Mouse (Mus musculus) midbrain, embryonic 10.5 days (tissue): ENCODE results near the gene B3gat3. TPM values are rescaled to one million over a fixed set of nuclear protein-coding genes. Genes with fewer than 3 reads are reported as not detected.
"Not testable (repeated sequence)": the region's sequence is repeated elsewhere in the genome, so short reads cannot be mapped to it uniquely, and the experiment has no call there.

Experiments used
- DNase-seq: peaks from one replicate; pipeline ENCODE4 v3.0.0-alpha.2; 2017; ENCODE audit warnings: low spot score
- H3K27ac ChIP-seq: fragments of 300-500 bp; sonication (generic); replicated peaks from 2 replicates; pipeline ENCODE4 v1.5.1; 2016; ENCODE audit warnings: mild to moderate bottlenecking
- H3K27me3 ChIP-seq: fragments of 300-500 bp; sonication (generic); 2 replicates; pipeline ENCODE4 v1.6.1; 2016; ENCODE audit warnings: low read depth, mild to moderate bottlenecking; ENCODE audit not compliant: poor library complexity, severe bottlenecking
- H3K36me3 ChIP-seq: fragments of 300-500 bp; sonication (generic); 2 replicates; pipeline ENCODE4 v1.6.1; 2016; ENCODE audit warnings: mild to moderate bottlenecking, moderate library complexity
- H3K4me1 ChIP-seq: fragments of 300-500 bp; sonication (generic); 2 replicates; pipeline ENCODE4 v1.6.1; 2016
- H3K4me3 ChIP-seq: fragments of 300-500 bp; sonication (generic); 2 replicates; pipeline ENCODE4 v1.5.1; 2016; ENCODE audit warnings: mild to moderate bottlenecking, moderate library complexity
- H3K9me3 ChIP-seq: fragments of 300-500 bp; sonication (generic); replicated peaks from 2 replicates; pipeline ENCODE4 v1.6.1; 2016; ENCODE audit warnings: mild to moderate bottlenecking
- WGBS: fragments of 180-500 bp; shearing (Covaris S2); methylation state at CpG from one replicate; pipeline ENCODE4 v1.1.7; 2016; 5-methylcytosine and 5-hydroxymethylcytosine counted together
- polyA plus RNA-seq: library from polyadenylated mRNA; unstranded; fragments of >200 nt; fragmentation: Nextera tagmentation; extraction: Ambion mirVana; gene quantifications from 2 replicates; pipeline ENCODE4 v1.2.1, GENCODE M21; 2016

The B3gat3 gene
- 58.7 and 64.0 TPM in 2 replicates for polyA plus RNA-seq

- Histone ChIP-seq H3K27me3 (no peaks in the 10 kb centered on the region), H3K4me3 (peak within 1 kb of the TSS; percentile 90), H3K9me3 (no peaks in the 10 kb centered on the region), H3K36me3 (peaks cover 45% of the 10 kb centered on the region), H3K27ac (peak within 1 kb of the TSS; percentile 91), H3K4me1 (peaks cover 18% of the 10 kb centered on the region)
- DNase-seq = peak; percentile 97
- WGBS = 3% methylated on average over 50 of the region's 50 CpGs
Measured at GRCm38 (mm10) chr19:8920073-8920736, at the start of gene B3gat3. Gene B3gat3 (plus strand): TSS chr19:8920374.

- Histone ChIP-seq H3K36me3 (peaks cover 25% of the 10 kb centered on the region), H3K4me1 (peaks cover 13% of the 10 kb centered on the region)
- not testable (repeated sequence) for H3K27me3 ChIP-seq, H3K27ac ChIP-seq, H3K9me3 ChIP-seq, DNase-seq, H3K4me3 ChIP-seq
- WGBS = 75% methylated on average over 3 of the region's 3 CpGs
Measured at GRCm38 (mm10) chr19:8870381-8870780, 49.8 kb upstream of the B3gat3 start.

GRCm38 (mm10) chr19:8870838-8871237 lies 49.3 kb upstream of the B3gat3 start:
- H3K4me1 ChIP-seq = peaks cover 13% of the 10 kb centered on the region
- H3K27me3 ChIP-seq = no peaks in the 10 kb centered on the region
- 67% methylated on average over 9 of the region's 9 CpGs for WGBS
- H3K27ac ChIP-seq = peak overlapping the region; percentile 92
- no peaks in the 10 kb centered on the region for H3K9me3 ChIP-seq
- DNase-seq = no peak
- peaks cover 30% of the 10 kb centered on the region for H3K36me3 ChIP-seq
- peak overlapping the region; percentile 91 for H3K4me3 ChIP-seq

- H3K27ac ChIP-seq = peak within 1 kb of the TSS; percentile 92
- peaks cover 13% of the 10 kb centered on the region for H3K4me1 ChIP-seq
- H3K9me3 ChIP-seq = no peaks in the 10 kb centered on the region
- peaks cover 37% of the 10 kb centered on the region for H3K36me3 ChIP-seq
- H3K27me3 ChIP-seq = no peaks in the 10 kb centered on the region
- peak within 1 kb of the TSS; percentile 91 for H3K4me3 ChIP-seq
- DNase-seq = peak; percentile 96
- 2% methylated on average over 59 of the region's 59 CpGs for WGBS
Measured at GRCm38 (mm10) chr19:8871267-8872186, 48.6 kb upstream of the B3gat3 start, which contains the start of gene Ubxn1. Gene Ubxn1 (plus strand): TSS chr19:8871496.

GRCm38 (mm10) chr19:8872266-8872840 lies 47.8 kb upstream of the B3gat3 start:
- Histone ChIP-seq H3K27me3 (no peaks in the 10 kb centered on the region), H3K4me3 (peak overlapping the region; percentile 91), H3K27ac (peak overlapping the region; percentile 92), H3K9me3 (no peaks in the 10 kb centered on the region), H3K36me3 (peaks cover 44% of the 10 kb centered on the region), H3K4me1 (peaks cover 13% of the 10 kb centered on the region)
- no peak for DNase-seq
- WGBS = 78% methylated on average over 10 of the region's 10 CpGs

GRCm38 (mm10) chr19:8875031-8875430 lies 45.1 kb upstream of the B3gat3 start:
- peaks cover 65% of the 10 kb centered on the region for H3K36me3 ChIP-seq
- H3K27ac ChIP-seq = no peak overlapping the region
- peaks cover 21% of the 10 kb centered on the region for H3K4me1 ChIP-seq
- 94% methylated on average over 7 of the region's 7 CpGs for WGBS
- DNase-seq = no peak
- H3K9me3 ChIP-seq = no peaks in the 10 kb centered on the region
- no peak overlapping the region for H3K4me3 ChIP-seq
- H3K27me3 ChIP-seq = no peaks in the 10 kb centered on the region

GRCm38 (mm10) chr19:8880311-8881033 lies 39.7 kb upstream of the B3gat3 start, which contains the start of gene Uqcc3:
Gene Uqcc3 (minus strand): TSS chr19:8880923.
- H3K4me3 ChIP-seq = peak within 1 kb of the TSS; percentile 78
- no peaks in the 10 kb centered on the region for H3K9me3 ChIP-seq
- peaks cover 15% of the 10 kb centered on the region for H3K4me1 ChIP-seq
- H3K27me3 ChIP-seq = no peaks in the 10 kb centered on the region
- under 1% methylated on average over 42 of the region's 42 CpGs for WGBS
- peak; percentile 83 for DNase-seq
- H3K27ac ChIP-seq = peak within 1 kb of the TSS; percentile 89
- peaks cover 39% of the 10 kb centered on the region for H3K36me3 ChIP-seq

GRCm38 (mm10) chr19:8881034-8881392 lies 39.2 kb upstream of the B3gat3 start:
- H3K36me3 ChIP-seq = peaks cover 33% of the 10 kb centered on the region
- peak overlapping the region; percentile 78 for H3K4me3 ChIP-seq
- H3K4me1 ChIP-seq = peaks cover 15% of the 10 kb centered on the region
- peak overlapping the region; percentile 89 for H3K27ac ChIP-seq
- no peak for DNase-seq
- H3K9me3 ChIP-seq = no peaks in the 10 kb centered on the region
- H3K27me3 ChIP-seq = no peaks in the 10 kb centered on the region
- WGBS = 22% methylated on average over 3 of the region's 3 CpGs

GRCm38 (mm10) chr19:8883616-8884015 lies 36.6 kb upstream of the B3gat3 start, which contains the start of the genes Lbhd1 and Gm49403:
Gene Lbhd1 (plus strand): TSS chr19:8883732.
Gene Gm49403 (plus strand): TSS chr19:8883930.
- Histone ChIP-seq H3K36me3 (0 out of 2 replicates have a peak, but pooled peaks cover 8% of the 10 kb centered on the region), H3K4me1 (peaks cover 30% of the 10 kb centered on the region), H3K27me3 (no peaks in the 10 kb centered on the region), H3K4me3 (no peak within 1 kb of the TSS), H3K9me3 (no peaks in the 10 kb centered on the region), H3K27ac (no peak within 1 kb of the TSS)
- DNase-seq = no peak
- WGBS = 72% methylated on average over 3 of the region's 3 CpGs

- H3K4me1 ChIP-seq = peaks cover 24% of the 10 kb centered on the region
- H3K9me3 ChIP-seq = no peaks in the 10 kb centered on the region
- H3K4me3 ChIP-seq = peak overlapping the region; percentile 77
- H3K27ac ChIP-seq = peak overlapping the region; percentile 94
- WGBS = 57% methylated on average over 1 of the region's 1 CpGs
- no peaks in the 10 kb centered on the region for H3K27me3 ChIP-seq
- DNase-seq = no peak
- peaks cover 21% of the 10 kb centered on the region for H3K36me3 ChIP-seq
Measured at GRCm38 (mm10) chr19:8886916-8887584, 33.1 kb upstream of the B3gat3 start.

GRCm38 (mm10) chr19:8887585-8888463 lies 32.4 kb upstream of the B3gat3 start:
- 18% methylated on average over 19 of the region's 19 CpGs for WGBS
- peaks cover 21% of the 10 kb centered on the region for H3K36me3 ChIP-seq
- peak overlapping the region; percentile 94 for H3K27ac ChIP-seq
- H3K9me3 ChIP-seq = no peaks in the 10 kb centered on the region
- H3K27me3 ChIP-seq = no peaks in the 10 kb centered on the region
- peaks cover 29% of the 10 kb centered on the region for H3K4me1 ChIP-seq
- peak overlapping the region; percentile 77 for H3K4me3 ChIP-seq
- DNase-seq = no peak
